Mouse (Mus musculus): ENCODE measurements around the gene Hoxc12.

DNA sequence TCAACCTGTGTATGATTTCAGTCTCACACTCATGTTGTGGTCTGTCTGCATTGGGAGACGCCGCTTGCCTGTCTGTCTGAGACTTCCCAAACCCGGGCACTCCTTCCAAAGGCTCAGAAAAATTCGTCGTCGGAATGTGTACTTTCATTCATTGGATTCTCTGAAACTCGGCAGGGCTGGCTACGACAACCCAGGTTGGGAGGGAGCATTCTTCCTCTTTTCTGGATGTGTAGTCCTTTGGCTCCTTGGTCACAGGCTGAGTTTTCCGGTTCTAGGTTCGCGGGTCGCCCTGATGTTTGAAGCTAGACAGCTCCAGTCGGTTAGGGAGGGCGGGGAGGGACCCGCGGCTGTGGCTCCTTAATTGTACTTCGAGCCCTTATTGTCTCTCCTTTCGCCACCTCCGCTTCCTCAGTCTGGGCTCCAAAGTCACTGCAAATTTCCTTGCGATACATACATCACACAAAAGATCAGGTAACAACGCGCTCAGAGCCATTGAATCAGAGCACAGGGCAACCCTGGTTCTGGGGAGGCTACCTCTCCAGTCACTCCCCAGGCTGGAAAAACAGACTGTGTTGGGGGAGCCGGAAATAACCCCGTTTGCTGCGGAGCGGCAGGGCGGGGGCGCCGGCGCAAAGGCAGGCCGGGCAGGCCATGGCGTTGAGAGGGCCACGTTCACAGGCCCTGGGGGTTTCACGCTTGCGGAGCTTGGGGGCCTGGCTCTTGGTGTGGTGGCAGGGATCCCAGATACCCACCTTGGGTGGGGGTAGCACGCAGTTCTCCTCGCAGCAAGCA lies 40.3 kb downstream of the Hoxc12 start:
- TF ChIP-seq POLR2A (IDR thresholded peaks at IDR 0.05; ENCODE audit: insufficient read depth, low read depth, low read length) (no peak), EP300 (IDR thresholded peaks at IDR 0.05; ENCODE audit: insufficient read depth, low read depth, low read length) (no peak), CTCF (IDR thresholded peaks at IDR 0.05) (no peak)
